8 mouse cellular contexts compared by ENCODE assay signal in genomic region chr1:58503793-58504370, GRCm38 (mm10). TPM values are rescaled to one million over a fixed set of nuclear protein-coding genes. Genes with fewer than 3 reads are reported as not detected.
DNase-seq lines count a peak whose midpoint lies in the region; ATAC-seq lines count a peak whose summit lies in the region.

No protein-coding gene starts in this region.

- peaks cover 15% of the 10 kb centered on the region for H3K4me1 ChIP-seq in forebrain, embryonic 10.5 days
- H3K4me1 ChIP-seq in liver, embryonic 12.5 days, result peaks cover 32% of the 10 kb centered on the region

- H3K36me3 ChIP-seq in forebrain, embryonic 10.5 days (replicated peaks), result peaks cover 57% of the 10 kb centered on the region
- peaks cover 57% of the 10 kb centered on the region for H3K36me3 ChIP-seq in liver, embryonic 12.5 days

- 35% methylated on average over 9 of the region's 9 CpGs for WGBS in forebrain, embryonic 10.5 days
- WGBS in liver, embryonic 12.5 days (ENCODE audit: insufficient replicate concordance), result 11% methylated on average over 9 of the region's 9 CpGs

- H3K9me3 ChIP-seq in forebrain, embryonic 10.5 days, result peaks cover 35% of the 10 kb centered on the region
- H3K9me3 ChIP-seq in liver, embryonic 12.5 days (replicated peaks), result peaks cover 33% of the 10 kb centered on the region

- no peak for ATAC-seq in liver, embryonic 12.5 days

- peak overlapping the region; percentile 94 for H3K27ac ChIP-seq in forebrain, embryonic 10.5 days
- peak overlapping the region; percentile 94 for H3K27ac ChIP-seq in liver, embryonic 12.5 days

- no peaks in the 10 kb centered on the region for H3K27me3 ChIP-seq in forebrain, embryonic 10.5 days (ENCODE audit: poor library complexity, severe bottlenecking)
- H3K27me3 ChIP-seq in liver, embryonic 12.5 days (replicated peaks), result no peaks in the 10 kb centered on the region

- DNase-seq in embryo, embryonic 10.5 days (ENCODE audit: low spot score), result peak; percentile 22
- no peak for DNase-seq in embryo, embryonic 10 days (ENCODE audit: low spot score)
- peak; percentile 36 for DNase-seq in 416B (ENCODE audit: low read depth)
- no peak for DNase-seq in forebrain, embryonic 10.5 days (ENCODE audit: extremely low spot score, low spot score)
- no peak for DNase-seq in frontal cortex, adult 2 months (ENCODE audit: extremely low spot score in 1 of 2, low spot score in 1 of 2)
- no peak for DNase-seq in kidney, postnatal 36 days
- DNase-seq in kidney, adult 11 months, result no peak

- peak overlapping the region; percentile 97 for H3K9ac ChIP-seq in liver, embryonic 12.5 days

- H3K4me2 ChIP-seq in liver, embryonic 12.5 days, result peak overlapping the region; percentile 75

- H3K4me3 ChIP-seq in forebrain, embryonic 10.5 days, result peak overlapping the region; percentile 99
- peak overlapping the region; percentile 99 for H3K4me3 ChIP-seq in liver, embryonic 12.5 days

RNA-seq across cellular contexts. Expression of gene Orc2, which starts 1.0 kb away (rescaled TPM):
- 55.4 and 56.6 TPM in 2 replicates for polyA plus RNA-seq in forebrain, embryonic 10.5 days (2016; fragmentation: Nextera tagmentation; extraction: Ambion mirVana)
- 55.9 and 62.2 TPM in 2 replicates for polyA plus RNA-seq in liver, embryonic 12.5 days (2016; fragmentation: Nextera tagmentation; extraction: Ambion mirVana)
- 21.1 and 25.8 TPM in 2 replicates for polyA plus RNA-seq in frontal cortex, adult 2 months (2012; rRNA removed)

RNA-seq across cellular contexts. Expression of gene Ppil3, which starts 58.6 kb away (rescaled TPM):
- 63.0 and 66.1 TPM in 2 replicates for polyA plus RNA-seq in forebrain, embryonic 10.5 days (2016; fragmentation: Nextera tagmentation; extraction: Ambion mirVana)
- 34.0 and 39.9 TPM in 2 replicates for polyA plus RNA-seq in liver, embryonic 12.5 days (2016; fragmentation: Nextera tagmentation; extraction: Ambion mirVana)
- polyA plus RNA-seq in frontal cortex, adult 2 months (2012; rRNA removed), result 28.7 and 30.7 TPM in 2 replicates

RNA-seq across cellular contexts. Expression of gene Nif3l1, which starts 58.9 kb away (rescaled TPM):
- 76.2 and 78.4 TPM in 2 replicates for polyA plus RNA-seq in forebrain, embryonic 10.5 days (2016; fragmentation: Nextera tagmentation; extraction: Ambion mirVana)
- polyA plus RNA-seq in liver, embryonic 12.5 days (2016; fragmentation: Nextera tagmentation; extraction: Ambion mirVana), result 25.2 TPM in 2 replicates
- 19.3 and 25.4 TPM in 2 replicates for polyA plus RNA-seq in frontal cortex, adult 2 months (2012; rRNA removed)

Comparison
In these comparisons a context has a peak if more than half of its experiments do, and no peak if none do; other contexts are left out.
1. DNase-seq: peak in embryo, embryonic 10.5 days (single experiment) and 416B (single experiment); none in embryo, embryonic 10 days (single experiment), forebrain, embryonic 10.5 days (single experiment), frontal cortex, adult 2 months (0 of 2), kidney, postnatal 36 days (0 of 2) and kidney, adult 11 months (single experiment).